31 mouse cellular contexts compared by ENCODE assay signal in the genomic region with DNA sequence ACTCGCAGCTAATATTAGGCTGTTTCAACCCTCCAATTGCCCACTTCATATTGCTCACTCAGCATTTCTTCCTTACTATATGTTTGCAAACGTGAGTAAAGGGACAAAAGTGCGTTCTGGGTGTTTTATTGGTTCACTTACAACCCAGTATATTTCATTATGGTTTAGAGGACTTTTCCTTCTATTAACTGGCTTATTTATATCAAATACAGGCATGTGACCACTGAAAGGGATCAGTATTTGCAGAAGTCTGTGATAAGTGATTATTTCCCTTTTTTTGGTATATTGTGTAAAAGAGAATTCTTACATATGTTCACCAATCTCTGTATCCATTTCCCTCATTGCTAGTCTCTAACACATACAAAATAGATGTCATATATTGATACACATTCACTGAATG.
"Had no signal": no experiment of that assay in that cellular context is flagged by ENCODE, and none has a peak within 500 bp of the region (broad histone marks: within the 10 kb centered on the region; RNA-seq: fewer than 3 reads in every experiment).

No protein-coding gene starts in this region.

- H3K4me1 ChIP-seq: heart, embryonic 10.5 days; heart, embryonic 12.5 days; heart, embryonic 13.5 days; heart, embryonic 15.5 days; hindbrain, embryonic 10.5 days; hindbrain, embryonic 12.5 days; hindbrain, embryonic 13.5 days; hindbrain, embryonic 15.5 days; intestine, embryonic 15.5 days; kidney, embryonic 15.5 days had no signal

- H3K36me3 ChIP-seq: heart, embryonic 10.5 days; heart, embryonic 12.5 days; heart, embryonic 15.5 days; hindbrain, embryonic 10.5 days; hindbrain, embryonic 12.5 days; hindbrain, embryonic 15.5 days; intestine, embryonic 15.5 days; kidney, embryonic 15.5 days had no signal

- H3K9me3 ChIP-seq: heart, embryonic 10.5 days; heart, embryonic 12.5 days; heart, embryonic 13.5 days; heart, embryonic 15.5 days; hindbrain, embryonic 10.5 days; hindbrain, embryonic 12.5 days; hindbrain, embryonic 13.5 days; hindbrain, embryonic 15.5 days; intestine, embryonic 15.5 days; kidney, embryonic 15.5 days had no signal

- H3K27ac ChIP-seq: heart, embryonic 10.5 days; heart, embryonic 13.5 days; heart, embryonic 15.5 days; hindbrain, embryonic 10.5 days; hindbrain, embryonic 12.5 days; hindbrain, embryonic 13.5 days; hindbrain, embryonic 14.5 days; hindbrain, embryonic 15.5 days; hindbrain, postnatal 0 days; intestine, embryonic 15.5 days; kidney, embryonic 15.5 days; kidney, postnatal 0 days; layer of hippocampus, adult 2 months; left cerebral cortex, adult 2 months had no signal

- H3K27me3 ChIP-seq: heart, embryonic 15.5 days; hindbrain, embryonic 15.5 days; intestine, embryonic 15.5 days had no signal

- DNase-seq: heart, postnatal 10 days; heart, postnatal 14 days; heart, postnatal 36 days; heart, postnatal 4 days; kidney, adult 11 months; kidney, adult 18-20 months; kidney, adult 2 months; kidney, adult 8-10 months; kidney, adult 9 months; kidney, postnatal 10 days; kidney, postnatal 14 days; kidney, postnatal 25 days; kidney, postnatal 36 days; kidney, postnatal 4 days; layer of hippocampus, adult 9-11 months; layer of hippocampus, postnatal 36 days had no signal

- H3K4me3 ChIP-seq: heart, embryonic 10.5 days; heart, embryonic 12.5 days; heart, embryonic 13.5 days; heart, embryonic 15.5 days; hindbrain, embryonic 10.5 days; hindbrain, embryonic 12.5 days; hindbrain, embryonic 13.5 days; hindbrain, embryonic 15.5 days; intestine, embryonic 15.5 days; kidney, embryonic 15.5 days; layer of hippocampus, adult 2 months; left cerebral cortex, adult 2 months had no signal

- H3K9ac ChIP-seq: heart, embryonic 12.5 days; heart, embryonic 13.5 days; heart, embryonic 15.5 days; hindbrain, embryonic 12.5 days; hindbrain, embryonic 13.5 days; hindbrain, embryonic 14.5 days; hindbrain, embryonic 15.5 days; intestine, embryonic 15.5 days; kidney, embryonic 15.5 days had no signal
